Mouse (Mus musculus): ENCODE data around the gene Gngt2. TPM values are rescaled to one million over a fixed set of nuclear protein-coding genes. Genes with fewer than 3 reads are reported as not detected.

Gngt2 gene
- polyA plus RNA-seq, 1 experiment from 2014 or later = 1.8 TPM

DNA sequence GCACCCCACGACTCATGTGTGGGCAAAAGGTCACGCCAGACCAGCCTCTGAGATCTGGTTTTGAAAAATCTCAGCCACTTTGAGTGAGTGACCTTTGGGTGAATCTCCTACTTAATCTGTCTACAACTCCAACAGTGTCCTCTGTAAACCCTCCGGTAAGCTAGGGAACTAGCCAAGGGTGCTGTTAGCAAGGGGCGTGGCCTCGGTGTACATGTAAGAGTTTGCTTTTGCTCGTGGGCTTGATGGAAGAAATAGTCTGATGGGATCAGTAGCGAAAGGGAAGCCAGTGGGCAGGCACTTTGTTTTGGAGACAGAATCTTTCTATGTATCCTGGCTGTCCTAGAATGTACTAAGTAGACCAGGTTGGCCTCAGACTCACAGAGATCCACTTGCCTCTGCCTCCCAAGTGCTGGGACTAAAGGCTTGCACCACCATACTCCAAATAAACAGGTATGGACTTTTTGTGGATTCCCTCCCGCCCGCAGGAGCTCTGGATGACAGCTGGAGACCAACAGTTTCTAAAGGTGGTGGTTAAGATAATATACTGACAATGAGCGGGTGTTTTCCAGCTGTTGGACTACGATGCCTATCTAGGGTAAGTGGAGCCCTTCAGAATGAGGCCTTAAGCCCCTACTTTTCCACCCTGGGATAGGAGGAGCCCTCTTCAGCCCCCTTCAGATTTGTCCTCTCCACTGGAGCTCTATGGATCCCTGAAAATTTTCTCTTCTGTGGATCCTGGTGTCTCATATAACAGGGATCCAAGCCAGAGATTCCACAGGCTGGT is 8.6 kb upstream of the Gngt2 start:
- DNase-seq = no peak
- no peaks in the 10 kb centered on the region for H3K9me3 ChIP-seq (ENCODE audit: control insufficient read depth, low read length)
- peaks cover 84% of the 10 kb centered on the region for H3K27me3 ChIP-seq (ENCODE audit: control insufficient read depth, insufficient read depth, low read length)
- H3K4me3 ChIP-seq (replicated peaks; ENCODE audit: low read depth, low read length) = no peak overlapping the region
- H3K4me2 ChIP-seq (ENCODE audit: low read length) = no peak overlapping the region
- no peak for ATAC-seq (ENCODE audit: low FRiP score, low TSS enrichment)
- H3K36me3 ChIP-seq (ENCODE audit: control insufficient read depth, insufficient read depth, low read length) = no peaks in the 10 kb centered on the region
- H3K9ac ChIP-seq (replicated peaks; ENCODE audit: low read length) = no peak overlapping the region
- H3K27ac ChIP-seq (replicated peaks; ENCODE audit: low read depth, low read length) = no peak overlapping the region
- peaks cover 9% of the 10 kb centered on the region for H3K4me1 ChIP-seq (ENCODE audit: control insufficient read depth, insufficient read depth, low read length)
- 76% methylated on average over 11 of the region's 11 CpGs for WGBS

DNA sequence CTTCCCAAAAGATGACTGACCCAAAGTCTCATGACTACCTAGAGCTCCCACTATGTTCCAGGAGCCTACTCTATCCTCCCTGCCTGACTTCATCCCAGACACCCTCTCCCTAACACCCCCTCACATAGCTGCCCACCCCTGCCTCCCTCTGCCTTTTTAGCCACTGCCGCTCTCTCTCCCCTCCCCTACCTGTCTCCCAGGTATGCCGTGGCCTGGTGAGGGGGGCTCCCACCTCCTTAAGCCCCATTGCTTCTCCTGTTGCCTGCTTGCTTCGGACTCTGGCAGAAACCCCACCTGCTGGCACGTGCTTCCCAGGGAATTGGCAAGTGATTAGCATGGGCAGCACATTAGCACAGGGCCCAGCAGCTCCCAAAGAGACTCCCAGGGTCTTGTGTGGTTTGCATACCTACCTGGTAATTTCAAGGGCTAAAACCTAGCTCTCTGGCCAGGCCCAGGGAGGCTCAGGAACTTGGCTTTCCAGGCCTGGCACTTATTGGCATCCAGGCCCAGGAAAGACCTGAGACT is 7.4 kb upstream of the Gngt2 start:
- no peak overlapping the region for H3K9ac ChIP-seq (replicated peaks; ENCODE audit: low read length)
- H3K9me3 ChIP-seq (ENCODE audit: control insufficient read depth, low read length) = no peaks in the 10 kb centered on the region
- H3K4me1 ChIP-seq (ENCODE audit: control insufficient read depth, insufficient read depth, low read length) = peaks cover 9% of the 10 kb centered on the region
- 30% methylated on average over 4 of the region's 4 CpGs for WGBS
- H3K36me3 ChIP-seq (ENCODE audit: control insufficient read depth, insufficient read depth, low read length) = no peaks in the 10 kb centered on the region
- DNase-seq = no peak
- H3K4me2 ChIP-seq (ENCODE audit: low read length) = no peak overlapping the region
- H3K27me3 ChIP-seq (ENCODE audit: control insufficient read depth, insufficient read depth, low read length) = peaks cover 90% of the 10 kb centered on the region
- no peak overlapping the region for H3K4me3 ChIP-seq (replicated peaks; ENCODE audit: low read depth, low read length)
- H3K27ac ChIP-seq (replicated peaks; ENCODE audit: low read depth, low read length) = no peak overlapping the region
- ATAC-seq (ENCODE audit: low FRiP score, low TSS enrichment) = no peak

DNA sequence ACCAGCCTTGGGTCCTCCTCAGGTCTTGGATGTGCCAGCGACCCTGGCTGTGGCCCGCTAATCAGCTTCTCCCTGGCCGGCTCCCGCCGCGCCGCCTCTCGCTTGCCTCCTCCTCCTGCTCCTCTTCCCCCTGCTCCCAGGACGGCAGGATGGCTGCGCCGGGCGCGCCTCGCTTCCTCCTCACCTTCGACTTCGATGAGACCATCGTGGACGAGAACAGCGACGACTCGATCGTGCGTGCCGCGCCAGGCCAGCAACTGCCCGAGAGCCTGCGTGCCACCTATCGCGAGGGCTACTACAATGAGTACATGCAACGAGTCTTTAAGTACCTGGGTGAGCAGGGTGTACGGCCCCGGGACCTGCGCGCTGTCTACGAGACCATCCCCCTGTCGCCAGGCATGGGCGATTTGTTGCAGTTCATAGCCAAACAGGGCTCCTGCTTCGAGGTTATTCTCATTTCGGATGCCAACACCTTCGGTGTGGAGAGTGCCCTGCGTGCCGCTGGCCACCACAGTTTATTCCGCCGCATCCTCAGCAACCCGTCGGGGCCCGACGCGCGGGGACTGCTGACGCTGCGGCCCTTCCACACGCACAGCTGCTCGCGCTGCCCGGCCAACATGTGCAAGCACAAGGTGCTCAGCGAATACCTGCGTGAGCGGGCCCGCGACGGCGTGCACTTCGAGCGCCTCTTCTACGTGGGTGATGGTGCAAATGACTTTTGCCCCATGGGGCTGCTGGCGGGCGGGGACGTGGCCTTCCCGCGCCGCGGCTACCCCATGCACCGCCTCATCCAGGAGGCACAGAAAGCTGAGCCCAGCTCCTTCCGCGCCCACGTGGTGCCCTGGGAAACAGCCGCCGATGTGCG is 6.4 kb upstream of the Gngt2 start:
- Histone ChIP-seq H3K9me3 (ENCODE audit: control insufficient read depth, low read length) (no peaks in the 10 kb centered on the region), H3K27ac (replicated peaks; ENCODE audit: low read depth, low read length) (no peak overlapping the region), H3K36me3 (ENCODE audit: control insufficient read depth, insufficient read depth, low read length) (no peaks in the 10 kb centered on the region), H3K4me1 (ENCODE audit: control insufficient read depth, insufficient read depth, low read length) (peaks cover 9% of the 10 kb centered on the region), H3K4me2 (ENCODE audit: low read length) (peak overlapping the region; percentile 41), H3K9ac (replicated peaks; ENCODE audit: low read length) (0 out of 2 replicates have a peak overlapping the region, but pooled peaks have one; percentile 3), H3K27me3 (ENCODE audit: control insufficient read depth, insufficient read depth, low read length) (peaks cover 90% of the 10 kb centered on the region), H3K4me3 (replicated peaks; ENCODE audit: low read depth, low read length) (peak overlapping the region; percentile 26)
- WGBS = 3% methylated on average over 80 of the region's 80 CpGs
- peak; percentile 37 for DNase-seq
- no peak for ATAC-seq (ENCODE audit: low FRiP score, low TSS enrichment)

DNA sequence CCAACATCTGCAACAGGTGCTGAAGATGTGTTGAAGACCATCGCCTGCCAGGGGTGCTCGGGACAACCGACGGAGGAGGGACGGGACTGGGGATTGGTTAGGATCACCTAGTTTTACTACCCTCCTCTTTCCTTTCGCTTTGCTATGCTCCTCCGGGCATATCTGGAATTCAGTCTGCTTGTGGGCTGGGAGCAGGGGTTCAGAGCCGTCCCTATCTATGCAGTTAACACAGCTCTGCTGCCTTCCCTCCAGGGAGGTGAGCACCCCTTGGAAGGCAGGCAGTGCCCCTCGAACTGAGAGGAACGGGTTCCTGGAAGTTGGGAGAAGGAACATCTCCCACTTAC is 5.8 kb upstream of the Gngt2 start:
- no peak overlapping the region for H3K9ac ChIP-seq (replicated peaks; ENCODE audit: low read length)
- peak overlapping the region; percentile 26; the same call in 1 of the 2 replicates for H3K4me3 ChIP-seq (replicated peaks; ENCODE audit: low read depth, low read length)
- H3K36me3 ChIP-seq (ENCODE audit: control insufficient read depth, insufficient read depth, low read length) = no peaks in the 10 kb centered on the region
- ATAC-seq (ENCODE audit: low FRiP score, low TSS enrichment) (no peak), DNase-seq (no peak)
- no peak overlapping the region for H3K27ac ChIP-seq (replicated peaks; ENCODE audit: low read depth, low read length)
- H3K27me3 ChIP-seq (ENCODE audit: control insufficient read depth, insufficient read depth, low read length) = peaks cover 96% of the 10 kb centered on the region
- peak overlapping the region; percentile 41; the same call in 1 of the 2 replicates for H3K4me2 ChIP-seq (ENCODE audit: low read length)
- peaks cover 9% of the 10 kb centered on the region for H3K4me1 ChIP-seq (ENCODE audit: control insufficient read depth, insufficient read depth, low read length)
- H3K9me3 ChIP-seq (ENCODE audit: control insufficient read depth, low read length) = no peaks in the 10 kb centered on the region
- WGBS = 7% methylated on average over 10 of the region's 10 CpGs

DNA sequence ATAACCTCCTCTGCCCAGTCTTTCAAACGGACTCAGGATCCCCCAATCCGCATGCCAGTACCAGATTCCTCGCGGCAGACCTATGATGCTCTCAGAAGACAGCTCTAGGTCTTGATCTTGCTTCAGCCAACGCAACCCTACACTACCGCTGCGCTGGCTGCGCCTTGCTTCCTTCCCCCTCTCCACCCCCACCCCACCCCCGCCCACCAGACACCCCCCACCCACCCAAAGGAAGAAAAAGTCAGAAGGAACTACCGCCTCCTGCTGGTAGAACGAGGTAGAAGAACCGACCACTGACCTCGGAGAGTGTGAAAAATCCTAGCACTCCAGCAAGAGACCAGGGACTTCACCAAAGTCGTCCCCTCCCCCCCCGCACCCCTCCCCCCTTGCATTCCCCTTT is 5.4 kb upstream of the Gngt2 start:
- Histone ChIP-seq H3K4me1 (ENCODE audit: control insufficient read depth, insufficient read depth, low read length) (peaks cover 9% of the 10 kb centered on the region), H3K9ac (replicated peaks; ENCODE audit: low read length) (no peak overlapping the region), H3K27me3 (ENCODE audit: control insufficient read depth, insufficient read depth, low read length) (peaks cover 93% of the 10 kb centered on the region), H3K36me3 (ENCODE audit: control insufficient read depth, insufficient read depth, low read length) (no peaks in the 10 kb centered on the region), H3K4me2 (ENCODE audit: low read length) (no peak overlapping the region), H3K9me3 (ENCODE audit: control insufficient read depth, low read length) (no peaks in the 10 kb centered on the region), H3K27ac (replicated peaks; ENCODE audit: low read depth, low read length) (no peak overlapping the region), H3K4me3 (replicated peaks; ENCODE audit: low read depth, low read length) (no peak overlapping the region)
- ATAC-seq (ENCODE audit: low FRiP score, low TSS enrichment) (no peak), DNase-seq (no peak)
- WGBS = 5% methylated on average over 15 of the region's 15 CpGs

DNA sequence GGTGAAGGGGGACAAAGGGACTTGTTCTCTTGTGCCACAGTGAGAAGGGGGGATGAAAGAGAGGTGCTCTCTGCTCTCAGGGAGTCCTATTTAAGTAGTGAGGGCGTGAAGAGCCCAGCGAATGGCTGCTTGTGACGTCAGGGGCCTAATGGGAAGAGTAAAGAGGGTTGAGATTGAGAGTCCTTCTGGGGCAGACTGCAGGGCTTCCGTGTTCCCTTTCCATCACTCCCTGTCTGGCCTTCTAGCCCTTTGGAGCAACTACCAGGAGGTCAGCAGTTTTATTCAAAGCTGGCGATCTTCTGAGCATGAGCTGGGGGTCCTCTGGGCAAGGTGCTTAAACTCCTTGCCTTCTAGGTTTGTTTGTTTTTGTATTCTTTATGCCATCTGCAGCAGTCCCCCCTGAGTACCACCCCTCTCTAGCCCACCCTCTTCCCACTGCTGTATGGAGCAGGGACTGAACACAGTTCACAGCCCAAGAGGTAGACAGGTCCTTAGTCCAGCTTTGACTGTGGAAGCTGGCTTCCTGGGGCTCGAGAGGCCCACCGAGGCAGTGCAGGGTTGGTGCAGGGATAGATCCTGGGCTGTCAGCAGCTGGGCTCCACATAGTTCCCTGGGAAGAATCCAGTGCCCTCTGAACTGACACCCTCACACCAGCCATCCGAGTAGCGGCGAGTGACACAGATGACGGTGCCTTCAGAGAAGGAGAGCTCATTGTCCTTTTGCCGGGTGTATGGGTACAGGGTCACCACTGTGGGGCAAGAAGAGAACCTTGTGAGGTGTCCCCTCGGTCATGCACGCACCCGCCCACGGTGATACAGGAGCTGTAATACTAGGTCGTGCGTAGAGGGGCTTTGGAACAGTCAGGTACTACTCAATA is 4.6 kb upstream of the Gngt2 start:
- peaks cover 87% of the 10 kb centered on the region for H3K27me3 ChIP-seq (ENCODE audit: control insufficient read depth, insufficient read depth, low read length)
- H3K4me3 ChIP-seq (replicated peaks; ENCODE audit: low read depth, low read length) = no peak overlapping the region
- no peak overlapping the region for H3K4me2 ChIP-seq (ENCODE audit: low read length)
- ATAC-seq (ENCODE audit: low FRiP score, low TSS enrichment) (no peak), DNase-seq (no peak)
- H3K9ac ChIP-seq (replicated peaks; ENCODE audit: low read length) = no peak overlapping the region
- H3K9me3 ChIP-seq (ENCODE audit: control insufficient read depth, low read length) = no peaks in the 10 kb centered on the region
- WGBS = 34% methylated on average over 18 of the region's 18 CpGs
- H3K4me1 ChIP-seq (ENCODE audit: control insufficient read depth, insufficient read depth, low read length) = peaks cover 9% of the 10 kb centered on the region
- no peak overlapping the region for H3K27ac ChIP-seq (replicated peaks; ENCODE audit: low read depth, low read length)
- no peaks in the 10 kb centered on the region for H3K36me3 ChIP-seq (ENCODE audit: control insufficient read depth, insufficient read depth, low read length)

DNA sequence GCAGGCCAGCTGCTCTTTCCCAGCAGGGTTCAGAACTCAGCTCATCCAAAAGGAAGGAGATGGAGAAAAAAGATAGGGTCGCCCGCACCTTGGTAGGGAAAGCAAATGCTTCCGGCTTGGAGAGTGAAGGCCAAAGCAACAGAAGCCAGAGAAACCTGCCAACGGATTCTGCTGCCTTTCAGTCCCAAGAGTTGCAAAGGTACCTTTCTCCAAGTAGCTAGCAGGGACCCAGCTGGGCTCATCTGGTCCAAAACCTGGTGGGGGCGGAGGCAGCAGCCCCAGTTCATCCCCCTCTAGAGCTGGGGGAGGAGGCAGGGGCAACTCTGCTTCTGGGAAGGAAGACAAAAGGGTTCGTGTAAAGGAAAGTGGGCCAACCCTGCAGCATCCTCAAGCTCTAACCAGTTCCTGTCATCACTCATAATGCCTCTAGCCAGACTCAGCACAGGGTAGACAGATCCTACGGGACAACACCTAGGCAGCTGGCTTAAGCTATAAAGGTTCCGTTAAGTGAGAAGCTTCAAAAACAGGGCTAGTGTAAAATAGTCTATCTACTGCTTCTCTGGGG is 3.9 kb upstream of the Gngt2 start:
- 29% methylated on average over 8 of the region's 8 CpGs for WGBS
- H3K4me1 ChIP-seq (ENCODE audit: control insufficient read depth, insufficient read depth, low read length) = peaks cover 9% of the 10 kb centered on the region
- ATAC-seq (ENCODE audit: low FRiP score, low TSS enrichment) = no peak
- no peak overlapping the region for H3K4me3 ChIP-seq (replicated peaks; ENCODE audit: low read depth, low read length)
- H3K27ac ChIP-seq (replicated peaks; ENCODE audit: low read depth, low read length) = no peak overlapping the region
- no peak overlapping the region for H3K9ac ChIP-seq (replicated peaks; ENCODE audit: low read length)
- H3K36me3 ChIP-seq (ENCODE audit: control insufficient read depth, insufficient read depth, low read length) = no peaks in the 10 kb centered on the region
- H3K27me3 ChIP-seq (ENCODE audit: control insufficient read depth, insufficient read depth, low read length) = peaks cover 83% of the 10 kb centered on the region
- no peak overlapping the region for H3K4me2 ChIP-seq (ENCODE audit: low read length)
- DNase-seq = no peak
- no peaks in the 10 kb centered on the region for H3K9me3 ChIP-seq (ENCODE audit: control insufficient read depth, low read length)

DNA sequence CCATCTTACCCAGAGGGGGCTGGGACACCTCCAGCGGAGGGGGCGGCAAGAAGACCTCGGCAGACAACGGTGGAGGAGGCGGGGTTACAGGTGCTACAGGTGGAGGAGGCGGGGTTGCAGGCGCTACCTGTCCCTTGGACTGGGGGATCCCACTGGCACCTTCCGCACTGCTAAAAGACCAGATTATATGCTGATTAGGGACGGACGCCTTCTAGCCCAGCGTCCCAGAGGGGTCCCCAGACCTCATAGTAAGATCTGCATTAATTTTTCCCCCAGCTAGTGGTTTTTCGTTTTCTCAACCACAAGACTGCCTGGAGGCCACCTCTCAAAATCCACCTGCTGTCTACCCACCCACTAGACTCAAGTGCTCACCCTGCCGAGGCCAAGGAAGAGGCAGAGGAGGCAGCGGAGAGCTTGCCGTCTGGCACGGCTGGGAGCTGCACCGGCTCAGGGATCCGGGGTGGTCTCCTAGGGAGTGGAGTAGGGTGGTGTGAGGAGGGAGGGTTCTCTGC is 3.3 kb upstream of the Gngt2 start:
- H3K4me3 ChIP-seq (replicated peaks; ENCODE audit: low read depth, low read length) = no peak overlapping the region
- 5% methylated on average over 18 of the region's 18 CpGs for WGBS
- H3K9ac ChIP-seq (replicated peaks; ENCODE audit: low read length) = no peak overlapping the region
- H3K4me1 ChIP-seq (ENCODE audit: control insufficient read depth, insufficient read depth, low read length) = peaks cover 9% of the 10 kb centered on the region
- no peaks in the 10 kb centered on the region for H3K9me3 ChIP-seq (ENCODE audit: control insufficient read depth, low read length)
- no peak for ATAC-seq (ENCODE audit: low FRiP score, low TSS enrichment)
- H3K4me2 ChIP-seq (ENCODE audit: low read length) = no peak overlapping the region
- no peak for DNase-seq
- H3K36me3 ChIP-seq (ENCODE audit: control insufficient read depth, insufficient read depth, low read length) = no peaks in the 10 kb centered on the region
- no peak overlapping the region for H3K27ac ChIP-seq (replicated peaks; ENCODE audit: low read depth, low read length)
- peaks cover 77% of the 10 kb centered on the region for H3K27me3 ChIP-seq (ENCODE audit: control insufficient read depth, insufficient read depth, low read length)
